Mouse (Mus musculus) activated CD4-positive, CD25-positive, alpha-beta regulatory T cell, adult 4 months (primary cell): ENCODE data around the gene Ctdnep1. TPM values are rescaled to one million over a fixed set of nuclear protein-coding genes. Genes with fewer than 3 reads are reported as not detected.
A peak's percentile ranks its signal among the peaks of the same experiment; 100 is the strongest.

ENCODE experiments used
- ATAC-seq: one replicate; pipeline ENCODE4 v1.8.0; 2017
- polyA plus RNA-seq, 2 experiments: library from polyadenylated mRNA; unstranded; fragments of 100-300 nt; shearing (Covaris generic); gene quantifications; one replicate each; pipeline ENCODE4 v1.2.1; 2017

Ctdnep1 gene
- polyA plus RNA-seq, 2 experiments from 2014 or later: 21.4 to 24.8 TPM

DNA sequence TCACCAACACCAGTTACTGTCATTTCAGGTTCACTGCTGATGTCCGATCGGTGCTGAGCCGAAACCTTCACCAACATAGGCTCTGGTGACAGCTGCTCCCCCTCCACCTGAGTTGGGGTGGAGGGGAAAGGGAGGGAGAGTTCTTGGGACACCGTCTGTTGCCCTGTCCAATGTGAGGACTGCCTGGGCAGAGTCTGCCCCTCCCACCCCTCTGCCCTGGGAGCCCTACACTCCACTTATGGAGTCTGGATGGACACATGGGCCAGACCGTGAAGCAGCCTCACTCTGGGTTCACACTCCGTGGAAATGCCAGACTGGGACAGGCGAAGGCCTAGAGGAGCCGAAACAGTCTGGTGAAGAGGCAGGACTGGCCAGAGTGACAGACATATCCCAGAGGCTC, 9.0 kb downstream of the Ctdnep1 start:
- ATAC-seq: no peak

DNA sequence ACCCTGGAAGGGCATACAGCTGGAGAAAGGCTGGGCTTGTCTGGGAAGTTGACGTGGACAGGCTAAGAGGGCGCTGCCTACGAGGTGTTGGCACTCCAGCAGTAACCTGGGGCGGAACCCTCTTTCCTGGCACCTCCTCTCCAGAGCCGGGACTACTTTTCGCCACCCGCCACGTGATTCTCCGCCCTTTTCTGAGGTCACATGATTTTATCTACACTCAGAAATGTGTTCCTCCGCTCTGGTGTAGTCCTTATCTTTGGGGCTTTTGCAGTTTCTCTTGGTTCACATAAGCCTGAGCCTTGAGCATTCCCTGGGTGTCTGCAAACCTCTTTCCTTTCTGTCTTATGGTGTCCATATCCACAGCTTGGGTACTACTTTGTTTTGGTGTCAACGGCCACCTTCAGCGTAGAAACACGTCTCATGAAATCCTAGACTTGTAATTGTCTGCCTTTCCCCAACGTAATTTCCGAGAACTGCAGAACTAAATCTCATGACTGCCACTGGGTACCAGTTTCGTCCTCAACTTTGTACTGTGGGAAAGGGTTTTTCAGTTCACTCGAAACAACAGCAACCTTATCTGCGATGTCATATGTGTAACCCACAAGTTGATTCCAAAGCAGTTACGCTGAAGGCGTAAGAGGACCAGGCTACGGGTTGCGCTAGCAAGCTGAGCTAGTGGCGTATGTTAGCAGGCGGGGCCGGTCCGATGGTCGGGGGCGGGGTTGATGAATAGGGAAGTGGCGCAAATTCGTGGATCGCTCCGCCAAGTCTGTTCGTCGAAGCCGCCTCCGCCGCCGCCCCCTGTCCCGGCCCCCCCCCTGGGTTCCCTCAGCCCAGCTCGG, 10.1 kb downstream of the Ctdnep1 start, which contains the start of gene Gabarap:
Gene Gabarap (plus strand): TSS at position 294 of the 842 bp plus-strand sequence.
- peak; percentile 53 for ATAC-seq

DNA sequence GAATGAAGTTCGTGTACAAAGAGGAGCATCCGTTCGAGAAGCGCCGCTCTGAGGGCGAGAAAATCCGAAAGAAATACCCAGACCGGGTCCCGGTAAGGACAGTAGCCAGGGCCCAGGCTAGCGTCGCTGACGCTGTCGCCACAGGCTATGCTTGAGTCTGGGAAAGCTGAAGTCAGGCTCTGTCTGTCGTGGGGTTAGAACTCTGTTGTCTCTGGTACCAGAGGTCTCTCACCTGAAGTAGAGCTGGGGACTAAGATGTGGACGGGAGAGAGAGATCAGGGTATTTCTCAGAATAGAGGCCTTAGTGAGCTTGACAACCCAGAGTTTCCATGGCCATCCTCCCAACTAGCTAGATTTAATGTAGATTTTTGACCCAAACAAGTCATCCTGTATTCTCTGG, 10.8 kb downstream of the Ctdnep1 start:
- no peak for ATAC-seq

DNA sequence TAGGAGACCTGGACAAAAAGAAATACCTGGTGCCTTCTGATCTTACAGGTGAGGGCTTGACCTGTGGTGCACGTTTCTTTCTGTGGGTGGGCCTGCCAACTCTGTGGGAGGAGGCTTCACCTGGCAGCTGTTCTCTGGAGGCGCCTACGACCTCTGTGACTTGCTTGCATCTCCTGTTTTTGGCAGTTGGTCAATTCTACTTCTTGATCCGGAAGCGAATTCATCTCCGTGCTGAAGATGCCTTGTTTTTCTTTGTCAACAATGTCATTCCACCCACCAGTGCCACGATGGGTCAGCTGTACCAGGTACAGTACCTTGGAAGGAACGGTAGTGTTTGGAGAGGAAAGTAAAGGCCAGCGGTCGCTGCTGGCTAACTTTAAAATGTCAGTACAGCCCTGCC, 11.4 kb downstream of the Ctdnep1 start:
- ATAC-seq: no peak

DNA sequence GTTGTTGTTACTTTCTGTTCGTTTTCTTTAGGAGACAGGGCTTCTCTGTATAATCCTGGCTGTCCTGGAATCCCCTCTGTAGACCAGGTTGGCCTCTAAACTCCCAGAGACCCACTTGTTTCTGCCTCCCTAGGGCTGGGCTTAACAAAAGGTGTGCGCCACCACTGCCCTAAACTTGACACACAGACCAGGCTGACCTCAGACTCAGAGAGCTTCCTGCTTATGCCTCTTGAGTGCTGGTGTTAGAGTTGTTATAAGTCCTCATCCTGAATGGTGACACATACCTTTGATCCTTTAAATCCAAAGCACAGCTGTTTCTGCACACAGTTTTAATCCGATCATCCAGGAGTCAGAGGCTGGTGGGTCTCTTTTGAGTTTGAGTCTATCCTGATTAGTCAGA, 12.0 kb downstream of the Ctdnep1 start:
- no peak for ATAC-seq

DNA sequence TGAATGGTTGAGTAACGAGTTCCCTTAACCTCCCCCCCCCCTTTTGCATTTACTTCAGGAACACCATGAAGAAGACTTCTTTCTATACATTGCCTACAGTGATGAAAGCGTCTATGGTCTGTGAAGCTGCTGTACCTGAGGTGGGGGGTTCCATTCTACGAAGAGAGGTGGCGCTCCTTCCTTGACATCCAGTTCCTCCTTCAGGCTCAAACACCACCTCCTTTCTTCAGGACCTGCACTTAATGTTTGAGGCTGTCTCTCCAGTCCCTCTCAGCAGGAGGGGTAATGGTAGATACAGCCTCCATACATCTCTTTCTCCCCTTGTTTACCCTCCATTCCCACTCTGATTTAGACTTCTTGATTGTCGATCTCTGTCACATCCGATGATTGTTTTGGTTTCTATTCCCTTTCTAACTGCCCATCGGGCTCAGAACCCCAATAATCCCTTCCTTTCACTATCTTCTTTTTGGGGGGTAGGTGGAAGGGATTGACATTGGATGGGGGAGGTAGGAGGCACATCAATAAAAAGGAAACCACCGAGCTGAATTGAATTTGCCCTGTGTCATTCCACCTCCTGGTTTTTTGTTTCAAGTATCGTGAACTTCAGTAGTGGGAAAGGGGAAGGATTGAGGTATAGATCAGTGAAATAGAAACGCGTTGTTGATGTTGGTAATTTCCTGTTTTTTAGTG, 13.6 kb downstream of the Ctdnep1 start:
- ATAC-seq: no peak

DNA sequence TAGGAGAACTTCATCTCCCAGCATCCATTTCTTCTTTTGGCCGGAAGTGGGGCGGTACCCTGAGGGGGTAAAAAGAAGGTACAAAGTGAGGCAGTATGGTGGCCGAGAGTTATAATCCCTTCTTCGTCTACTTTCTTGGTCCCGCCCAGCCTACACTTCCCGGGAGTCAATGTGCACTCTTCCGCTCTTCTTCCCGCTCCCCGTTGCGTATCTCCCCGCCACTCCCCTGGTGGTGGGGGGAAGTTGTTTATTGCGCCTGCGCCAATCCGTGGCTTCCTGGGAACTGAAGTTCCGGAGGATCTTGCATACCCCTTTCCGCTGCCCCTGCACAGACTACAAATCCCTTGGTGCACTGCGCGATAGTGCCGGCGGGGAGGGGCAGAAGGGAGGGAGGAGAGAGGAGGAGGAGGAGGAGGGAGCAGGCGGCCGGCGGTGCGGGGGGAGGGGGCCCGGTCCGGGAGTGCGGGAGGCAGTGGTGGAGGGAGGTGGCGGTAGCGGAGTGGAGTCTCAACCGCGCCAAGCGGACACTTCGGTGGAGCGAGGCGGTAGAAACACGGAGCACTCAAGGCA, 14.5 kb downstream of the Ctdnep1 start, which contains the start of gene Phf23:
Gene Phf23 (plus strand): TSS at position 387 of the 570 bp plus-strand sequence.
- peak; percentile 58 for ATAC-seq

DNA sequence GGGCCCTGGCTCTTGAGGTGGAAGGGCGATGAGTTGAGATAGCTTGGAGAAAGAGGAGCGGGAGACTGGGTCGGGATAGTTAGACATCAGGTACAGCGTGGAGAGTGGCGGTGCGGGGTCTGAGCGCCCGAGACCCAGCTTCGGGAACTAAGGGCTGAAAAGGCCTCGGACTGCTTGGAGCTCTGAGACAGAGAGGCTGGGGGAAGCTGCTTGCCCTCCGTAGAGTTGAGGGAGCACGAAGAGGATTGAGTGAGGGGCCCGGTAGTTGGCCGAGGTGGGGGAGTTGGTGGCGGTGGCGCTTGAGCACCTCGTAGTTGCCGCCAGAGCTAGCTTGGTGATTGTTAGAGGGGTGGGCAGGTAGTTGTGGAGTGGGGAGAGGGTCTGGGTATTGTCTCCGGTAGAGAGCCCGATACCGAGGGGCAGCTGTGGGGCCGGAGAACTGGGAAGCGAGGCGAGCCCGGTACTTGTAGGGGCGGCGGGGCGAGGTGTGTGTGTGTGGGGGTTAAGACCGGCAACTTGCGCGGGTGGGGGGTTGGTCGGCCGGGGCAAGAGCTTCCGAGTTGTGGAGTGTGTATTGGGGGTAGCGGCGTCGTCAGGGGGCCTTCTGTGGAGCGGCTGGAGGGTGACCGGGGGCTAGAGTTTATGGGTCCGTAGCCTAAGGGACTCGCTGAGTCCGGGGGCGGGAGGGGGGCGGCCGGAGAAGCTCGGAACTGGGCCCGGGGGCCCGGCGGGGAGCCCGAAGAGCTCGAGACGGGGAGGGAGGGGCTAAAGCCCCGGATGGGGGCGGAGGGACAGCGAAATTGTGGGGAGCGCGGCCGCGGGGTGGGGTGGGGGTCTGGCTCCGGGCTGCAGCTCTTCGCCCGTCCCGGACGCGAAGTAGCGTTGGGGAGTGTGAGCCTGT, 15.5 kb downstream of the Ctdnep1 start:
- ATAC-seq: no peak

DNA sequence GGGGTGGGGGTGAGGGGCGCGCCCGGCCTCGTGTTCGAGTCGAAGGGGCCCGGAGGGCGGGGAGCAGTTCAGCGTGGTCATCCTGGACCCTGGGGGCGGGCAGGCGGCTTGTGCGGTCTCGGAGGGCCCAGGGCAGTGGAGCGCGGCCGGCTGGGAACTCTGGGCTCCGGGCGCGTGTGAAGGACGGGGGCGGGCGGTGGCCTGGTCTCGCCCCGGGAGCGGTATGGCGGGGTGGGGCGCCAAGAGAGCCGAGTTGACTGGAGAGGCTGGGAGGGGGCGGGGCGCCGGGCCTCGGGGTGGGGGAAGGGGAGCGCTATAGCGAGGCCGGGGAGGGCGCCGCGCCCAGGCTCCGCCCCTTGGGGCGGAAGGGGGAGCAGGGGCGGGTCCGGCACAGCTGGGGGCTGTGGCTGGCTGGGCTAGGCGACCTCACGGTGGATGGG, 16.1 kb downstream of the Ctdnep1 start:
- peak; percentile 13 for ATAC-seq

DNA sequence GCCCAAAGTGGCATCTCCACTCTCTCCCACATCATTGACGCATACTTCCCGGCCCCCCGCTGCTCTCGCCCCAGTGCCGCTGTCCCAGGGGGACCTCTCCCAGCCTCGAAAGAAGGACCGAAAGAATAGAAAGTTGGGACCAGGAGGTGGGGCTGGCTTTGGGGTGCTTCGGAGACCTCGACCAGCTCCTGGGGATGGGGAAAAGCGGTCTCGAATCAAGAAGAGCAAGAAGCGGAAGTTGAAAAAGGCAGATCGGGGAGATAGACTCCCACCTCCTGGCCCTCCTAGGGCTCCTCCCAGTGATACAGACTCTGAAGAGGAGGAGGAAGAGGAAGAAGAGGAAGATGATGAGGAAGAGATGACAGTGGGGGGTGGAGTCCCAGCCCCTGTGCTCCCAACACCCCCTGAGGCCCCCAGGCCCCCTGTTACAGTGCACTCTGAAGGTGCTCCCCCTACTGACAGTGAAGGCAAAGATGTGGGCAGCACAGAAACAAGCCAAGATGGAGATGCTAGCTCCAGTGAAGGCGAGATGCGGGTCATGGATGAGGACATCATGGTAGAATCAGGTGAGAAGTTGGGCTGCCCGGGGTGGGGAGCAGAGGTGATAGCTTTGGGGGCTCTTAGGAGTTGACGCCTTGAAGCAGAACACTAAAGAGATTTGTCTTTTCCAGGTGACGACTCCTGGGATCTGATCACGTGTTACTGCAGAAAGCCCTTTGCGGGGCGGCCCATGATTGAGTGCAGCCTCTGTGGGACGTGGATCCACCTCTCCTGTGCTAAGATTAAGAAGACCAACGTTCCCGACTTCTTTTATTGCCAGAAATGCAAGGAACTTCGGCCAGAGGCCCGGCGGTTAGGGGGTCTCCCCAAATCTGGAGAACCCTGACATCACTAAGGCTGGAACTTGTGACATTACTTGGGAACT, 17.9 kb downstream of the Ctdnep1 start:
- no peak for ATAC-seq

DNA sequence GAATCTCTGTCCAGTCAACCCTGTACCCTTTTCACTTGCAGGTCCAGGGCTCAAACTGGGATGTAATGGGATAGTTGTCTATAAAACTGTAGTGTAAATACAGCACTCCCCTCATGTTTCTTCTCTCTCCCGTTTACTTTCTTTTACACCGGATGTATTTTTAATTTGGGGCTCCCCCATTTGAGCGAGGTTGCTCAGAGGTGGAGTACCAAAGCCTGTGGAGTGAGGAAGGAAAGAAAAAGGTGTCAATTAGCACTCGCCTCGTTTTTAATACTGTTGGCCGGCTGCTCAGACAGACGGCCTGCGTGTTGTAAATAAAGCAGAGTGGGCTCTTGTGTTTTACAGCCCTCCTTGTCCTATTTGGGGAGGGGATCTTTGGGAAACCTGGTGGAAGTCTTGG, 18.7 kb downstream of the Ctdnep1 start:
- ATAC-seq: no peak

DNA sequence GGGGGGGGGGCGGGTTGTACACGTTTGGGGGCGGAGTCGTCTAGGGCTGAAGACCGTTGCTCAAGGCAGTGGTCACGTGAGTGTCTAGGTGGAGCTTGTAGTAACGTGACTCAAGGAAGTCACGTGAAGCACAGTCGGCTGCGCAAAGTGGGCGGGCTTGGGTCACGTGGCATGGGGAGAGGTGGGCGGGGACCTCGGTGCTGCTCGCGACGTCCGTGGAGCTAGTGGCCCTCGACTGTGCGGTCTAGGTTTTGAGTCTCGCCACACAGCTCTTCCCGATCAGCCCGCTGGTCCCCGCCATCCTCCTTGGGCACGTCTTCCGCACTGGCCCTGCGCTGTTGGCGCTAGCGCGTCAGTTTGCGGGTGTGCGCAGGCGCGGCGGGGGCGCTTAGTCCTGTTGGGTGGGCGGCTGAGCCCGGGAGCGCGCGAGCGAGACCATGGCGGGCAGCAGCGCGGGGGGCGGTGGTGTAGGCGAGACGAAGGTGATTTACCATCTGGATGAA, 19.5 kb downstream of the Ctdnep1 start, which contains the start of gene Dvl2:
Gene Dvl2 (plus strand): TSS at position 200 of the 503 bp plus-strand sequence.
- peak; percentile 49 for ATAC-seq

DNA sequence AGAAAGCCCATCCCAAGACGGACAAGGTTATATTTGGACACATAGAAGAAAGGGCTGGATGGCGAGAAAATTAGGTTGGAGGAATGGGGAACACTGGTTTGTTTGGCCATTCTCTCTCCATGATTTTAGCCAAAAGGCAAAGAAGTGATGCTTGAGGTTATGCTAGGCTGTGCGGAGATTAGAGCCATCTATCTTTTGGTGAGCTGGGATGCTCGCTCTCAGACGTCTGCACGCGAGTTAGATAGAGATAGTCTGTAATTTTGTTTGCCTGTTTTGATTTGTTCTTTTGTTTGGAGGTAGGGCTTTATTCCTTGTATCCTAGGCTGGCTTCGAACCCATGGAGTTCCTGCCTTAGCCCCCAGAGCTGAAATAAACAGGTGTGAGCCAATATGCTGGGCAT, 20.2 kb downstream of the Ctdnep1 start:
- ATAC-seq: no peak

DNA sequence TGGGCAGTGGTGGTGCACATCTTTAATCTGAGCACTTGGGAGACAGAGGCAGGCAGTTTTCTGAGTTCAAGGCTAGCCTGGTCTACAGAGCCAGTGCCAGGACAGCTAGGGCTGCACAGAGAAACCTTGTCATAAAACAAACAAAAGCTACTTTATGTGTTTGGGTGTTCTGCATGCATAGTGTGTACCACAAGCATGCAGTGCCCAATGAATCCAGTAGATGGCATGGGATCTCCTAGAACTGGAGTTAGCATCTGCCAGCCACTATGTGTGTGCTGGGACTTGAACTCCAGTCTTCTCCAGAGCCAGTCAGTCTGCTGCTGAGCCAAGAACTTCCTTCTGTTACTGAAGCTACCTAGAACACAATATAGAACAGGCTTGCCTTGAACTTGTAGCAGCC, 20.9 kb downstream of the Ctdnep1 start:
- no peak for ATAC-seq

DNA sequence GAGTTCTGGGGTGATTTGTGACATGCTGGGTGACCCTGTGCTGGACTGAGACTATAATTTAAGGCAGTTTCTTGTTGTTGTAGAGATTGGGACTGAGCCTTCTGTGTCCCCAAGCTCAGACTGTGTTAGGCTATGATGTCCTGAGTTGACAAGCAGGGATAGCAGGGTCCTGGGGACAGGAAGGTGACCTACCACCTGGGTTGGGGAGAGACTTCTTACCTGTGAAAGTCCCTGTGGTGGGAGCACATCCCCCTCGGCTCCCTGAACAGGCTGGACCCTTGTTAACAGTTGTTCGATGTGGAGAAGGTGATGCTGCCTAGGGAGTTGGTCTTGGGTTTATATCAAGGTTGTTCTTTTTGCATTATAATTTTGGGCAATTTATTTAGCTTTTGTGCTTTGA, 21.5 kb downstream of the Ctdnep1 start:
- no peak for ATAC-seq

DNA sequence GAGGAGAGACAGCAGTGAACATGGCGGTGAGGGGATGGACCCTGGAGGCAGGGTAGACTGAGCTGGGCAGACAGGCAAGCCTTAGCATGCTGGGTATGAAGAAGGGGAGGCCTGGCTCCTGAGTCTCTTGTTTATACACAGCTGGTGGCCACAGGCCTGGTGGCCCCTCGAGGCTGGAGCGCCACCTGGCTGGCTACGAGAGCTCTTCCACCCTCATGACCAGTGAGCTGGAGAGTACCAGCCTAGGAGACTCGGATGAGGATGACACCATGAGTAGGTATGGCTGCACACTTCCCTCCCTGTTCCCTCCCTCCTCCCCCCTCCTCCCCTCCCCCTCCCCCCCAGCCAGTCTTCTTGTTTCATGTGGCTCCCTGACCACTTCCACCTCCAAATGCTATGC, 24.6 kb downstream of the Ctdnep1 start:
- ATAC-seq: peak; percentile 37

DNA sequence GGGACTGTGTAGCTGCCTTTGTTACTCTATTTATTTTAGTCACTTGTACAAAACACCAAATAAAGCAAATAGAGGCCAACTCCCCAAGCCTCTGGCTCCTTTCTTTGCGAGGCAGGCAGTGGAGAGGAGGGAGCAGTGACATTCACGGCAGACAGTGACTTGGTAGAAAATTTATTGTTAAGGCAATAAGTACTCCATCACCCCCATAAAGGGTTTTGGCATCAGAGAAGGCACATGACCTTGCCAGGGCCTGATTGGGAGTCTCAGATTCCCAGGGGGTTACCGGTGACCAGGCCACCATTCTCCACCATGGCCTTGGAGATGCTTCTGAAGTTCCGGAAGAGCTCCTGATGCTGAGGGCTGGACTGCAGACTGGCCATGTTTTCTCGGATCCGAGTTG, 29.1 kb downstream of the Ctdnep1 start:
- no peak for ATAC-seq

DNA sequence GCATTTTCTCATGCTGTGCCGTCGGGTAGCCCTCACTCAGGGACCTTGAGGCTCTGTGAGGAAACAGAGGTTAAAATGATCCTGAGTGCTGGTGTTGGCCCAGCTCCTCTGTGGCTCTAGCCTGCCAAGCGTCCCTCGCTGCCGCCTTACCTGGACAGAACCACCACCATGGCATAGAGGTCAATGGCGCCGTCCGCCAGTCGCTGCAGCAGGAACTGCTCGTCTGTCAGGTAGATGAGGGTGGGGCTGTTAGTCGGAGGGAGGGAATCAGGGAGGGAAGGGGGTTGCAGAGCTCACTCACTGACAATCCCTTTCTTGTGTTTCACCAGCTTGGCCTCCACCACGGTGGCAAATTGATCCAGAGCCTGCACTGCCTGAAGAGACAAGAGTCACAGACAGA, 29.6 kb downstream of the Ctdnep1 start:
- no peak for ATAC-seq

DNA sequence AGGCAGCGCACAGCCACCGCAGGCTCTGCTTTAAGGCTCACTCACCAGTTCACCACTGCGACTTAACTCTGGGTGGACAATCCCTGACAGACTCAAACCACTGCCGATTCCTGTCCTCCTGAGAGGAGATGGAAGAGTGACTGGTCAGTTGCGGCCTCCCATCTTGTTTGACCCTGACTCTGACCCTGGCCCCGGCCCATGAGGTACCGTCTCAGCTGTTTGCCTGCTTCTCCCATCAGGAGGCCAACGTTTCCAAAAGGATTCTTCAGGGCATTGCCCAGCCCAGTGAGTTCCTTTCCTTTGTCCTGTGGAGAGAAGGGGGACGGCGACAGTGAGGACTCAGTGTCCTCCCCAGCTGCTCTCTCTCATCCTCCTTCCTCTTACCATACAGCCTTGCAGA, 30.0 kb downstream of the Ctdnep1 start:
- ATAC-seq: no peak

DNA sequence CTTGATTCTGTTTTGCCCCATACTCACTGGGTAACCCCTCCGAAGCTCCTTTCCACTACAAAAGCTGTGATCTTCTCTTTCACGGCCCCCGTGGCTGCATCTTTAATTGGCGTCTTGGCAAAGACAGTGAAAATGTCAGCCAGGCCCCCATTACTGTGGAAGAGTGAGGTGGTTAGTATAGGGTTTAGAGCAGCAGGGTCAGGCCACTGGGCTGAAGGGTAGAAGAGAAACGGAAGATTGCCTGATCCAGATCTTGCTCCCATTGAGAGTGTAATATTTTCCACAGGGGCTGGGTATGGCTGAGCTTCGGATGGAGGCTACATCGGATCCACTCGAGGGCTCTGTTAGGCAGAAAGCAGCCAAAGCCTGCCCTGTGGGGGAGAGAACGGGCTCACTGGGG, 32.0 kb downstream of the Ctdnep1 start:
- ATAC-seq: no peak

DNA sequence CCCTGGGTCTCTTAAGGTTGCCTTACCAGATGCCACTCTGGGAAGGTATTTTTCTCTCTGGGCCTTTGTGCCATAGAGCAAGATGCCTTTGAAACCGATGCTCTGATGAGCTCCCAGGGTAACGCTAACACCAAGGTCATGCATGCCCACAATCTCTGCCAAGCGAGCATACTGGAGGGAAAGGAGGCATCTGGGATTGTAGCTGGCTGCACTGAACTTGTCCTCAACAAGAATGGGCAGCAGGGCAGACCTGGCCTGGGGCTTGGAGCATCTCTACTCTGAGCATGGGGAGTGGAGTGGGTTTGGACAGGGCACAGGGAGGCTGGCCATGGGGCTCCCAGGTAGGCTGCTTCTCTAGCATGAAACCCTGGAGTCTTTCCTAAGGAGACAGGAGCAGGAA, 32.5 kb downstream of the Ctdnep1 start:
- ATAC-seq: no peak
